Mouse (Mus musculus) intestine, postnatal 0 days (tissue): ENCODE results near the gene Fbxl15. TPM values are rescaled to one million over a fixed set of nuclear protein-coding genes. Genes with fewer than 3 reads are reported as not detected.

Experiments used
- ATAC-seq: fragments of 200-750 bp; cut with Nextera tagmentation; 2 replicates; pipeline ENCODE4 v1.8.0; 2017; ENCODE audit warnings: mild to moderate bottlenecking, moderate TSS enrichment, moderate library complexity
- H3K27ac ChIP-seq: fragments of 300-500 bp; sonication (generic); 2 replicates; pipeline ENCODE4 v1.5.1; 2014; ENCODE audit warnings: mild to moderate bottlenecking, low read depth, low read length, moderate library complexity
- H3K27me3 ChIP-seq: fragments of 300-500 bp; sonication (generic); replicated peaks from 2 replicates; pipeline ENCODE4 v1.6.1; 2014; ENCODE audit warnings: low read length, mixed read lengths; ENCODE audit not compliant: control insufficient read depth, insufficient read depth
- H3K36me3 ChIP-seq: fragments of 300-500 bp; sonication (generic); 2 replicates; pipeline ENCODE4 v1.6.1; 2014; ENCODE audit warnings: mild to moderate bottlenecking, moderate library complexity; ENCODE audit not compliant: control insufficient read depth, insufficient read depth
- H3K4me1 ChIP-seq: fragments of 300-500 bp; sonication (generic); replicated peaks from 2 replicates; pipeline ENCODE4 v1.6.1; 2014; ENCODE audit warnings: antibody characterized with exemption, low read length, mixed read lengths; ENCODE audit not compliant: control insufficient read depth, insufficient read depth
- H3K4me2 ChIP-seq: fragments of 300-500 bp; sonication (generic); replicated peaks from 2 replicates; pipeline ENCODE4 v1.6.1; 2014; ENCODE audit warnings: low read depth, mild to moderate bottlenecking, moderate library complexity
- H3K4me3 ChIP-seq: fragments of 300-500 bp; sonication (generic); 2 replicates; pipeline ENCODE4 v1.5.1; 2014; ENCODE audit warnings: low read depth, low read length
- H3K9ac ChIP-seq: fragments of 300-500 bp; sonication (generic); 2 replicates; pipeline ENCODE4 v1.6.1; 2014; ENCODE audit warnings: mild to moderate bottlenecking, low read depth, low read length
- H3K9me3 ChIP-seq: fragments of 300-500 bp; sonication (generic); 2 replicates; pipeline ENCODE4 v1.6.1; 2016; ENCODE audit warnings: mixed run types; ENCODE audit not compliant: control insufficient read depth
- CTCF ChIP-seq: sonication (generic); IDR thresholded peaks from 2 replicates; pipeline ENCODE4 v1.5.1; 2016; ENCODE audit warnings: low read depth, mild to moderate bottlenecking, control low read depth, antibody characterized with exemption, moderate library complexity
- whole genome bisulfite sequencing: fragments of 180-500 bp; shearing (Covaris S2); extraction: QIAGEN DNeasy Blood & Tissue Kit; methylation state at CpG from one replicate; pipeline ENCODE4 v1.1.7; 2014; 5-methylcytosine and 5-hydroxymethylcytosine counted together
- polyA plus RNA-seq: library from polyadenylated mRNA; unstranded; fragments of >200 nt; fragmentation: Nextera tagmentation; extraction: Ambion mirVana; gene quantifications from 2 replicates; pipeline ENCODE4 v1.2.1, GENCODE M21; 2015

Fbxl15 gene
- polyA plus RNA-seq, 1 experiment from 2014 or later, result 22.0 TPM

- WGBS, result 10% methylated on average over 25 of the region's 25 CpGs
- no peaks in the 10 kb centered on the region for H3K9me3 ChIP-seq
- no peak for TF ChIP-seq CTCF
- H3K9ac ChIP-seq, result peak overlapping the region; percentile 12; the same call in 1 of the 2 replicates
- H3K4me2 ChIP-seq, result peak overlapping the region; percentile 89
- peak overlapping the region; percentile 64 for H3K4me3 ChIP-seq
- H3K4me1 ChIP-seq, result no peaks in the 10 kb centered on the region
- H3K27me3 ChIP-seq, result no peaks in the 10 kb centered on the region
- no peaks in the 10 kb centered on the region for H3K36me3 ChIP-seq
- peak; percentile 69 for ATAC-seq
- peak overlapping the region; percentile 69 for H3K27ac ChIP-seq
These were observed 29.6 kb downstream of the Fbxl15 start for GRCm38 (mm10) chr19:46357344-46358280.

- no peak for TF ChIP-seq CTCF
- Histone ChIP-seq H3K27me3 (no peaks in the 10 kb centered on the region), H3K4me3 (no peak overlapping the region), H3K4me1 (no peaks in the 10 kb centered on the region), H3K9ac (no peak overlapping the region; the same call in 1 of the 2 replicates), H3K36me3 (no peaks in the 10 kb centered on the region), H3K9me3 (no peaks in the 10 kb centered on the region), H3K4me2 (peak overlapping the region; percentile 89), H3K27ac (peak overlapping the region; percentile 69)
- 51% methylated on average over 4 of the region's 4 CpGs for WGBS
- ATAC-seq, result peak; percentile 61
These were observed 30.4 kb downstream of the Fbxl15 start for GRCm38 (mm10) chr19:46358381-46358780.

DNA sequence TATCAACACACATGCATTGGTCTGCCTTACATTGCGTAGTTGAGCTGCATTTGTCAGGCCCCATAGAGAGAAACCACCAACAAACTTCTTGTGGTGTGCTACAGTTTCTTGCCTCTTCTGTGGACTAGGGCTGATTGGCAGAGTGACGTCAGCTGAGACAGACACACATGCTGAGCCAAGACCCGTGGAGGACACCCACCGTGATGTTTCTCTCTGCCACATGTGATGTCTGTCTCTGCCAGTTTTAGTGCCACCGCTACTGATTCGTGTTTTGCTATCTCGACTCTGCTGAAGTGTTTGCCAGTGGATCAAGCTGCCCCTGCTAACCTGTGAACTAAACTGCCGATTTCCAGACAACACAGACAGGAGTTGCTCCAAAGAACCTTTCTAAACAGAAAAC, 34.1 kb downstream of the Fbxl15 start:
- 86% methylated on average over 8 of the region's 8 CpGs for WGBS
- no peak for TF ChIP-seq CTCF
- no peak for ATAC-seq

GRCm38 (mm10) chr19:46363294-46364009, 35.5 kb downstream of the Fbxl15 start:
- H3K4me3 ChIP-seq, result no peak overlapping the region
- H3K27ac ChIP-seq, result no peak overlapping the region
- no peaks in the 10 kb centered on the region for H3K4me1 ChIP-seq
- H3K36me3 ChIP-seq, result no peaks in the 10 kb centered on the region
- no peaks in the 10 kb centered on the region for H3K9me3 ChIP-seq
- H3K9ac ChIP-seq, result no peak overlapping the region
- no peak for TF ChIP-seq CTCF
- no peak overlapping the region for H3K4me2 ChIP-seq
- ATAC-seq, result no peak
- no peaks in the 10 kb centered on the region for H3K27me3 ChIP-seq
- WGBS, result 82% methylated on average over 11 of the region's 11 CpGs

More for the DNA sequence above, 34.1 kb downstream of the Fbxl15 start:
- Histone ChIP-seq H3K4me2 (no peak overlapping the region), H3K36me3 (no peaks in the 10 kb centered on the region), H3K27ac (no peak overlapping the region), H3K4me3 (no peak overlapping the region), H3K9me3 (no peaks in the 10 kb centered on the region), H3K9ac (no peak overlapping the region), H3K27me3 (no peaks in the 10 kb centered on the region), H3K4me1 (no peaks in the 10 kb centered on the region)

DNA sequence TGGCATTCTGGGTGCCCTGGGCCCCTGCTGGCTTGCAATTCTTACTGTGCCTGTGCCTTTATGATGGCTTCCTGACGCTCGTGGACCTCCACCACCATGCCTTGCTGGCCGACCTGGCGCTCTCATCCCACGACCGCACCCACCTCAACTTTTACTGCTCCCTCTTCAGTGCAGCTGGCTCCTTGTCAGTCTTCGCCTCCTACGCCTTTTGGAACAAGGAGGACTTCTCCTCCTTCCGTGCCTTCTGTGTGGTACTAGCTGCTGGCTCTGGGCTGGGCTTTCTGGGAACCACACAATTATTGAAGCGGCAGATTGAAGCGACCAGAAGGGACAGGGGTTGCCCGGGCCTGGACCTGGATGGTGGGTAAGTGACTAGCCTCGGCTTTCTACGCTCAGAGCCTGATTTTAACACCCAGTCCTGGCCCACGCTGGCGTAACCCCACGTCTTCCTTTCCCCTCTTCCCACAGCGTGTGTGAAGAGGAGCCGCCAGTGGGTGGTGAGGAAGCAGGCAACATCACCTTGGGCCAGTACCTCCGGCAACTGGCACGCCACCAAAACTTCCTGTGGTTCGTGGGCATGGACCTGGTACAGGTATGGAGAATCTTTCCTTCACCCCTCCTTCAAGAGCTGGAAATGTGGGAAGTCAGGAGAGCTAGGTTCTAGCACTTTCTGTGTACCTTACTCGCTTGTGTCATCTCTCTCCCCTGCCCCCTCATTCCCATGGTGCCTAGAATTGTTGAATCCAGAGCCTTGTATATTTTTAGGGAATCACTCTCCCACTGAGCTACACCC, 40.0 kb downstream of the Fbxl15 start:
- TF ChIP-seq CTCF, result no peak
- no peaks in the 10 kb centered on the region for H3K4me1 ChIP-seq
- H3K27me3 ChIP-seq, result no peaks in the 10 kb centered on the region
- H3K36me3 ChIP-seq, result 0 out of 2 replicates have a peak, but pooled peaks cover 6% of the 10 kb centered on the region
- H3K9me3 ChIP-seq, result no peaks in the 10 kb centered on the region
- no peak for ATAC-seq
- 89% methylated on average over 21 of the region's 23 CpGs for WGBS
- no peak overlapping the region for H3K4me2 ChIP-seq
- H3K4me3 ChIP-seq, result no peak overlapping the region
- no peak overlapping the region for H3K27ac ChIP-seq
- no peak overlapping the region for H3K9ac ChIP-seq
